Mouse (Mus musculus): ENCODE results near the gene Vps33a.

Vps33a gene

DNA sequence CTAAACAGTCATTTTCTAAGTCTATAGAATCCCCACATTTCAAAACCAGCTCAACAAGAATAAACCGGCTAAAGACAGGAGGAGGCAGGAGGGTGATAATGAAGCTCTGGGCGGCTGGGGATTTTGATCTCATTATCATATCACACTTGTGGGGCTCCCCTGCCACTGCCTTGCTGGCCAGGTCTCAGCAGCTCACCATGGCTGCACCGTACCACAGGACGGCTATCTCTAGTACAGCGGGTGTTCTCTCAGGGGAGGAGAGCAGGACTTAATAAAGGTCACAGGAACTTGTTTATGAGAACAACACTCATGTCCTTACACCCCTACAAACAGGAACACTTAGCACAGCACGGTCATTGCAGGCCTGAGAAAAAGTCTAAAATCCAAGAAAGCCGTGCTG is 17.1 kb downstream of the Vps33a start:
- ChIA-PET POLR2A (interaction anchor here in 2 of 4 experiments (0.7 to 1.4 kb wide), 3 partner anchors 17 to 43 kb away, joined by 3 to 4 read pairs (median 3); partner anchors contain the start of gene Vps33a (in 1 of the 2)), CTCF (interaction anchor here in 2 of 4 experiments (0.6 kb wide), 2 partner anchors 20 to 187 kb away, joined by 3 read pairs; no protein-coding TSS in a partner anchor)

GRCm38 (mm10) chr5:123533801-123534200 is 39.0 kb downstream of the Vps33a start:
- CTCF ChIA-PET = no interaction called here

GRCm38 (mm10) chr5:123530056-123530455 is 42.8 kb downstream of the Vps33a start:
- CTCF ChIA-PET = interaction anchor here in 1 of 4 experiments (0.7 kb wide), 1 partner anchor 29 kb away, joined by 3 read pairs; no protein-coding TSS in a partner anchor
- POLR2A ChIA-PET = interaction anchor here in 2 of 4 experiments (1.0 to 3.1 kb wide), 3 partner anchors 17 to 44 kb away, joined by 3 to 14 read pairs (median 4); no protein-coding TSS in a partner anchor

More at GRCm38 (mm10) chr5:123533801-123534200, 39.0 kb downstream of the Vps33a start:
- POLR2A ChIA-PET = interaction anchor here in 1 of 4 experiments (1.8 kb wide), 1 partner anchor 9 kb away, joined by 4 read pairs; the partner anchor contains the start of gene Diablo

GRCm38 (mm10) chr5:123528641-123529040 is 44.2 kb downstream of the Vps33a start:
- ChIA-PET POLR2A (interaction anchor here in 2 of 4 experiments (0.6 to 2.0 kb wide), 4 partner anchors 15 to 152 kb away, joined by 3 to 4 read pairs (median 3); no protein-coding TSS in a partner anchor), CTCF (interaction anchor here in 1 of 4 experiments (0.6 kb wide), 1 partner anchor 99 kb away, joined by 3 read pairs; no protein-coding TSS in a partner anchor)

GRCm38 (mm10) chr5:123525916-123526495 is 46.8 kb downstream of the Vps33a start:
- CTCF ChIA-PET = no interaction called here

GRCm38 (mm10) chr5:123525281-123525680 is 47.6 kb downstream of the Vps33a start, which contains the start of gene Gm49027:
Gene Gm49027, minus strand, starts transcription at chr5:123525488.
- POLR2A ChIA-PET = interaction anchor here (0.5 to 8.4 kb wide), 13 partner anchors 8 to 885 kb away, joined by 3 to 72 read pairs (median 3); partner anchors contain the start of gene B3gnt4 (in 1 of the 4)
- CTCF ChIA-PET = interaction anchor here in 2 of 4 experiments (0.5 to 1.8 kb wide), 4 partner anchors 10 to 111 kb away, joined by 3 to 5 read pairs (median 3); no protein-coding TSS in a partner anchor

More at GRCm38 (mm10) chr5:123525916-123526495, 46.8 kb downstream of the Vps33a start:
- POLR2A ChIA-PET = interaction anchor here in 1 of 4 experiments (0.9 to 8.4 kb wide), 3 partner anchors 9 to 194 kb away, joined by 3 to 72 read pairs (median 3); partner anchors contain the start of gene B3gnt4

- ChIA-PET CTCF (interaction anchor here in 3 of 4 experiments (0.6 to 1.8 kb wide), 7 partner anchors 13 to 170 kb away, joined by 3 to 5 read pairs (median 3); no protein-coding TSS in a partner anchor), POLR2A (interaction anchor here (0.5 to 8.4 kb wide), 32 partner anchors 8 to 832 kb away, joined by 3 to 72 read pairs (median 4); partner anchors contain the start of genes B3gnt4 (in 2 of the 4), Vps33a (in 2 of the 4), Clip1 (in 1 of the 4) and Kntc1 (in 1 of the 4))
Measured at GRCm38 (mm10) chr5:123524393-123524750, 48.5 kb downstream of the Vps33a start.

- CTCF ChIA-PET = interaction anchor here in 3 of 4 experiments (0.5 to 1.8 kb wide), 9 partner anchors 12 to 1420 kb away, joined by 3 to 5 read pairs (median 3); no protein-coding TSS in a partner anchor
Measured at GRCm38 (mm10) chr5:123523692-123524392, 49.0 kb downstream of the Vps33a start, which contains the start of gene Diablo. Gene Diablo, minus strand, starts transcription at chr5:123524176.

DNA sequence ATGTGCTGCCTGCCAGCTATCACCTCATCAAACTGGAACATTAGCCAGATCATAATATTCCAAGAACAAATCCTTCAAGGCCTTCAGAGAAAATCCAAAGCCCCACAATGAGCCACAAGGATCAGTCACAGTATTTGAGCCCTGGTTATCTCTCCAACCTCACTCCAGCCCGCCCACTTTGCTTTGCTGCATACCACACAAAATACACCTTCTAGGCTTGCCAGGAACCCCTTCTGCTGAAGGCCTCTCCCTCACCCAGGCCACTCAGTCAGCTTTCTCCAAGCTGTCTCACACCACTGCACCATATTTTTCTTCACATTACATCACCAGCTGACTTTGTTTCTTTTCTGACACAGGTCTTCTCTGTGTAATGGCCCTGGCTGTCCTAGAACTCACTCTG is 50.7 kb downstream of the Vps33a start:
- ChIA-PET CTCF (no interaction called here), POLR2A (interaction anchor here in 3 of 4 experiments (0.6 to 8.4 kb wide), 5 partner anchors 10 to 211 kb away, joined by 3 to 72 read pairs (median 8); partner anchors contain the start of gene B3gnt4 (in 1 of the 3))

More at GRCm38 (mm10) chr5:123523692-123524392, 49.0 kb downstream of the Vps33a start, which contains the start of gene Diablo:
- POLR2A ChIA-PET = interaction anchor here (0.5 to 8.4 kb wide), 31 partner anchors 8 to 833 kb away, joined by 3 to 72 read pairs (median 3); partner anchors contain the start of genes B3gnt4 (in 2 of the 4), Vps33a (in 2 of the 4), Clip1 (in 1 of the 4) and Kntc1 (in 1 of the 4)

- ChIA-PET POLR2A (interaction anchor here (0.6 to 8.4 kb wide), 9 partner anchors 9 to 1158 kb away, joined by 3 to 72 read pairs (median 3); partner anchors contain the start of gene B3gnt4 (in 1 of the 4)), CTCF (interaction anchor here in 2 of 4 experiments (0.6 kb wide), 2 partner anchors 106 to 1081 kb away, joined by 3 to 4 read pairs; no protein-coding TSS in a partner anchor)
Measured at GRCm38 (mm10) chr5:123521621-123522020, 51.2 kb downstream of the Vps33a start.

GRCm38 (mm10) chr5:123520666-123521065 is 52.2 kb downstream of the Vps33a start:
- ChIA-PET POLR2A (interaction anchor here in 3 of 4 experiments (0.5 to 8.4 kb wide), 8 partner anchors 9 to 354 kb away, joined by 3 to 72 read pairs (median 5); partner anchors contain the start of genes B3gnt4 (in 1 of the 3) and Mlxip (in 1 of the 3)), CTCF (interaction anchor here in 1 of 4 experiments (0.6 kb wide), 1 partner anchor 1490 kb away, joined by 3 read pairs; no protein-coding TSS in a partner anchor)

DNA sequence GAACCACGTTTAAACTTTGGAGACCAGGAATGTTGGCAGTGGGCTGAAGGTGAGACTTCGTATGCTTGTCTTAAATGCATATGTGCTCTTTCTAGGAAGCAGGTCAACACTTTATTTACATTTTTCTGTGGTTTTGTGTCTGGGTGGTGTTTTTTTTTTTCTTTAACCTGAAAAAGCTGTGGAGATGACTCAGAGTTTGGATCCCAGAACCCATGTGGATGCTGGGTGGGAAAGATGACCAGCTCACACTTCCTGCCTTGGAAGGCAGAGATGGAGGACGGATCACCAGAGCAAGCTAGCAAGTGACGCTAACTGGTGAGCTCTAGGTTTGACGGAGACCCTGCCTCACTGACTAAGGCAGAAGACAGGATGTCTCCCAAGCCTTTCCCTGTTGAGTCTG is 58.0 kb downstream of the Vps33a start:
- POLR2A ChIA-PET = interaction anchor here in 3 of 4 experiments (1.4 to 1.7 kb wide), 3 partner anchors 9 kb away, joined by 3 to 5 read pairs (median 4); partner anchors contain the start of gene Diablo (in 3 of the 3)

DNA sequence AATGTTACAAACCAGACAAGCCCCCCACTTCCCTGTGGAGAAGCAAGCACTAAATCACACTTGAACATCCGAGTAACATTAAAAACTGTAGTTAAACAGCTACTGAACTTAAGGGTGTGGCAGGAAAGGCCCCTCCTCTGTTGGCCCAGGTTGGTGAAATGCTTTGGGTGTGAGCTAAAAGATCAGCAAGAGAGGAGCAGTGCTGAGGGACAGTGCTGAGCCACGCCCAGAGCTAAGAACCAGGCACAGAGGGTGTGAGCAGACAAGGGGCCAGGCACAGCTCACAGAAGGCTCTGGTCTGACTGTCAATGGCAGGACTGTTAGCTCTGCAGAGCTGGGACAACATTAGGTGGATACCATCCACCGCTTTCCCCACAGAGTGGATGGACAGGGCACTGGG is 60.7 kb downstream of the Vps33a start:
- CTCF ChIA-PET = interaction anchor here (0.5 to 1.7 kb wide), 11 partner anchors 13 to 362 kb away, joined by 3 to 6 read pairs (median 3); partner anchors contain the start of genes Wdr66 (in 2 of the 4), Diablo (in 1 of the 4) and Gm49027 (in 1 of the 4)
- POLR2A ChIA-PET = interaction anchor here (0.5 to 7.3 kb wide), 20 partner anchors 9 to 567 kb away, joined by 3 to 72 read pairs (median 4); partner anchors contain the start of genes Diablo (in 4 of the 4) and Gm49027 (in 2 of the 4)

More for the DNA sequence above, 58.0 kb downstream of the Vps33a start:
- CTCF ChIA-PET = interaction anchor here in 2 of 4 experiments (0.7 to 1.3 kb wide), 3 partner anchors 105 to 1065 kb away, joined by 3 to 6 read pairs (median 6); no protein-coding TSS in a partner anchor

GRCm38 (mm10) chr5:123511426-123511825 is 61.4 kb downstream of the Vps33a start:
- CTCF ChIA-PET = interaction anchor here (0.9 to 1.7 kb wide), 9 partner anchors 10 to 361 kb away, joined by 3 to 10 read pairs (median 4); partner anchors contain the start of genes Wdr66 (in 2 of the 4), Diablo (in 1 of the 4) and Gm49027 (in 1 of the 4)
- POLR2A ChIA-PET = interaction anchor here (0.8 to 7.3 kb wide), 13 partner anchors 9 to 166 kb away, joined by 3 to 72 read pairs (median 5); partner anchors contain the start of genes Diablo (in 4 of the 4) and Gm49027 (in 2 of the 4)

- CTCF ChIA-PET = interaction anchor here in 1 of 4 experiments (1.0 kb wide), 1 partner anchor 10 kb away, joined by 3 read pairs; no protein-coding TSS in a partner anchor
- POLR2A ChIA-PET = interaction anchor here in 2 of 4 experiments (1.0 to 7.3 kb wide), 6 partner anchors 11 to 100 kb away, joined by 3 to 72 read pairs (median 4); partner anchors contain the start of genes Diablo (in 2 of the 2) and Gm49027 (in 1 of the 2)
Measured at GRCm38 (mm10) chr5:123510160-123510559, 62.7 kb downstream of the Vps33a start, which contains the start of gene B3gnt4. Gene B3gnt4, plus strand, starts transcription at chr5:123510460.

GRCm38 (mm10) chr5:123508921-123509320 is 63.9 kb downstream of the Vps33a start:
- CTCF ChIA-PET = interaction anchor here in 2 of 4 experiments (0.9 to 1.7 kb wide), 7 partner anchors 15 to 1269 kb away, joined by 3 to 11 read pairs (median 3); partner anchors contain the start of gene Diablo (in 1 of the 2)
- POLR2A ChIA-PET = interaction anchor here in 3 of 4 experiments (0.5 to 7.3 kb wide), 18 partner anchors 9 to 436 kb away, joined by 3 to 72 read pairs (median 5); partner anchors contain the start of genes Diablo (in 2 of the 3), Gm49027 (in 2 of the 3), Vps33a (in 2 of the 3) and Mlxip (in 1 of the 3)
